Mouse (Mus musculus): ENCODE results near the gene Sec24b. TPM values are rescaled to one million over a fixed set of nuclear protein-coding genes. Genes with fewer than 3 reads are reported as not detected.
A peak's percentile ranks its signal among the peaks of the same experiment; 100 is the strongest.

Gene Sec24b
- polyA plus RNA-seq, 1 experiment: 38.7 TPM

GRCm38 (mm10) chr3:129998526-129998925 lies 62.8 kb downstream of the Sec24b start:
- no peak for DNase-seq
- H3K4me1 ChIP-seq (ENCODE audit: control insufficient read depth, insufficient read depth, low read length): no peaks in the 10 kb centered on the region
- peaks cover 5% of the 10 kb centered on the region for H3K36me3 ChIP-seq (ENCODE audit: control insufficient read depth, insufficient read depth, low read length)
- H3K27ac ChIP-seq (ENCODE audit: insufficient read depth, low read depth, low read length): no peak overlapping the region
- no peaks in the 10 kb centered on the region for H3K27me3 ChIP-seq (replicated peaks; ENCODE audit: control insufficient read depth, insufficient read depth, low read length)
- TF ChIP-seq POLR2A (IDR thresholded peaks at IDR 0.05; ENCODE audit: low read depth, low read length) (no peak), CTCF (conservative IDR thresholded peaks at IDR 0.05; ENCODE audit: insufficient read depth, insufficient read length, low read depth, low read length) (no peak)
- no peak overlapping the region for H3K4me3 ChIP-seq (ENCODE audit: insufficient read depth, low read depth, low read length)
- WGBS: 80% methylated on average over 6 of the region's 6 CpGs

GRCm38 (mm10) chr3:129998001-129998400 lies 63.4 kb downstream of the Sec24b start:
- Histone ChIP-seq H3K4me1 (ENCODE audit: control insufficient read depth, insufficient read depth, low read length) (no peaks in the 10 kb centered on the region), H3K27me3 (replicated peaks; ENCODE audit: control insufficient read depth, insufficient read depth, low read length) (no peaks in the 10 kb centered on the region), H3K27ac (ENCODE audit: insufficient read depth, low read depth, low read length) (no peak overlapping the region), H3K4me3 (ENCODE audit: insufficient read depth, low read depth, low read length) (no peak overlapping the region), H3K36me3 (ENCODE audit: control insufficient read depth, insufficient read depth, low read length) (peaks cover 7% of the 10 kb centered on the region)
- DNase-seq: peak; percentile 5
- TF ChIP-seq POLR2A (IDR thresholded peaks at IDR 0.05; ENCODE audit: low read depth, low read length): no peak
- no peak for TF ChIP-seq CTCF (conservative IDR thresholded peaks at IDR 0.05; ENCODE audit: insufficient read depth, insufficient read length, low read depth, low read length)
- WGBS: 54% methylated on average over 7 of the region's 7 CpGs

GRCm38 (mm10) chr3:129997324-129997723 lies 64.0 kb downstream of the Sec24b start:
- Histone ChIP-seq H3K36me3 (ENCODE audit: control insufficient read depth, insufficient read depth, low read length) (peaks cover 5% of the 10 kb centered on the region), H3K27ac (ENCODE audit: insufficient read depth, low read depth, low read length) (no peak overlapping the region), H3K27me3 (replicated peaks; ENCODE audit: control insufficient read depth, insufficient read depth, low read length) (no peaks in the 10 kb centered on the region), H3K4me3 (ENCODE audit: insufficient read depth, low read depth, low read length) (no peak overlapping the region), H3K4me1 (ENCODE audit: control insufficient read depth, insufficient read depth, low read length) (no peaks in the 10 kb centered on the region)
- WGBS: 79% methylated on average over 3 of the region's 3 CpGs
- TF ChIP-seq POLR2A (IDR thresholded peaks at IDR 0.05; ENCODE audit: low read depth, low read length) (no peak), CTCF (conservative IDR thresholded peaks at IDR 0.05; ENCODE audit: insufficient read depth, insufficient read length, low read depth, low read length) (no peak)
- DNase-seq: no peak

- H3K27ac ChIP-seq (ENCODE audit: insufficient read depth, low read depth, low read length): no peak overlapping the region
- no peak for DNase-seq
- TF ChIP-seq POLR2A (IDR thresholded peaks at IDR 0.05; ENCODE audit: low read depth, low read length) (no peak), CTCF (conservative IDR thresholded peaks at IDR 0.05; ENCODE audit: insufficient read depth, insufficient read length, low read depth, low read length) (no peak)
- H3K4me3 ChIP-seq (ENCODE audit: insufficient read depth, low read depth, low read length): no peak overlapping the region
- peaks cover 4% of the 10 kb centered on the region; the same call in 1 of the 2 replicates for H3K4me1 ChIP-seq (ENCODE audit: control insufficient read depth, insufficient read depth, low read length)
- peaks cover 3% of the 10 kb centered on the region for H3K36me3 ChIP-seq (ENCODE audit: control insufficient read depth, insufficient read depth, low read length)
- no peaks in the 10 kb centered on the region for H3K27me3 ChIP-seq (replicated peaks; ENCODE audit: control insufficient read depth, insufficient read depth, low read length)
- WGBS: 95% methylated on average over 13 of the region's 13 CpGs
These were observed 74.1 kb downstream of the Sec24b start for GRCm38 (mm10) chr3:129987297-129987696.

GRCm38 (mm10) chr3:129985335-129985734 lies 76.0 kb downstream of the Sec24b start:
- DNase-seq: no peak
- H3K27ac ChIP-seq (ENCODE audit: insufficient read depth, low read depth, low read length): no peak overlapping the region
- H3K4me3 ChIP-seq (ENCODE audit: insufficient read depth, low read depth, low read length): no peak overlapping the region
- no peaks in the 10 kb centered on the region for H3K27me3 ChIP-seq (replicated peaks; ENCODE audit: control insufficient read depth, insufficient read depth, low read length)
- 96% methylated on average over 4 of the region's 4 CpGs for WGBS
- H3K36me3 ChIP-seq (ENCODE audit: control insufficient read depth, insufficient read depth, low read length): peaks cover 4% of the 10 kb centered on the region
- TF ChIP-seq POLR2A (IDR thresholded peaks at IDR 0.05; ENCODE audit: low read depth, low read length) (no peak), CTCF (conservative IDR thresholded peaks at IDR 0.05; ENCODE audit: insufficient read depth, insufficient read length, low read depth, low read length) (0 out of 2 replicates have a peak, but pooled peaks have one; percentile 24)
- peaks cover 4% of the 10 kb centered on the region; the same call in 1 of the 2 replicates for H3K4me1 ChIP-seq (ENCODE audit: control insufficient read depth, insufficient read depth, low read length)

GRCm38 (mm10) chr3:129984797-129985196 lies 76.6 kb downstream of the Sec24b start:
- Histone ChIP-seq H3K36me3 (ENCODE audit: control insufficient read depth, insufficient read depth, low read length) (peaks cover 4% of the 10 kb centered on the region), H3K4me3 (ENCODE audit: insufficient read depth, low read depth, low read length) (no peak overlapping the region), H3K4me1 (ENCODE audit: control insufficient read depth, insufficient read depth, low read length) (peaks cover 4% of the 10 kb centered on the region; the same call in 1 of the 2 replicates), H3K27me3 (replicated peaks; ENCODE audit: control insufficient read depth, insufficient read depth, low read length) (no peaks in the 10 kb centered on the region), H3K27ac (ENCODE audit: insufficient read depth, low read depth, low read length) (no peak overlapping the region)
- TF ChIP-seq POLR2A (IDR thresholded peaks at IDR 0.05; ENCODE audit: low read depth, low read length): no peak
- no peak for TF ChIP-seq CTCF (conservative IDR thresholded peaks at IDR 0.05; ENCODE audit: insufficient read depth, insufficient read length, low read depth, low read length)
- WGBS: 93% methylated on average over 5 of the region's 5 CpGs
- no peak for DNase-seq

- peaks cover 3% of the 10 kb centered on the region for H3K36me3 ChIP-seq (ENCODE audit: control insufficient read depth, insufficient read depth, low read length)
- no peaks in the 10 kb centered on the region for H3K27me3 ChIP-seq (replicated peaks; ENCODE audit: control insufficient read depth, insufficient read depth, low read length)
- 75% methylated on average over 5 of the region's 5 CpGs for WGBS
- no peak overlapping the region for H3K4me3 ChIP-seq (ENCODE audit: insufficient read depth, low read depth, low read length)
- no peak for DNase-seq
- H3K4me1 ChIP-seq (ENCODE audit: control insufficient read depth, insufficient read depth, low read length): no peaks in the 10 kb centered on the region
- H3K27ac ChIP-seq (ENCODE audit: insufficient read depth, low read depth, low read length): no peak overlapping the region
- TF ChIP-seq POLR2A (IDR thresholded peaks at IDR 0.05; ENCODE audit: low read depth, low read length) (no peak), CTCF (conservative IDR thresholded peaks at IDR 0.05; ENCODE audit: insufficient read depth, insufficient read length, low read depth, low read length) (no peak)
These were observed 79.1 kb downstream of the Sec24b start for GRCm38 (mm10) chr3:129982271-129982670.

Measured in kidney, adult 2 months (tissue).